Mouse (Mus musculus) G1E (cell line): ENCODE measurements around the gene Uqcr10. TPM values are rescaled to one million over a fixed set of nuclear protein-coding genes. Genes with fewer than 3 reads are reported as not detected.

Experiments
- ATAC-seq: 2 replicates; pipeline ENCODE4 v1.8.0; 2016; ENCODE audit warnings: mild to moderate bottlenecking; ENCODE audit not compliant: insufficient number of reproducible peaks, poor library complexity, low FRiP score, severe bottlenecking; ENCODE audit errors: extremely low read depth
- DNase-seq: peaks from one replicate; pipeline ENCODE4 v3.0.0; 2012; ENCODE audit warnings: low spot score
- H3K27me3 ChIP-seq: 2 replicates; pipeline ENCODE4 v1.6.1; 2012; ENCODE audit warnings: mild to moderate bottlenecking, low read length, inconsistent platforms; ENCODE audit not compliant: insufficient read depth
- H3K36me3 ChIP-seq: replicated peaks from 2 replicates; pipeline ENCODE3; 2012; ENCODE audit warnings: mild to moderate bottlenecking, inconsistent platforms
- H3K4me1 ChIP-seq: 2 replicates; pipeline ENCODE4 v1.6.1; 2012; ENCODE audit warnings: low read depth, low read length, inconsistent platforms, mixed read lengths; ENCODE audit not compliant: insufficient read depth
- H3K4me3 ChIP-seq: 2 replicates; pipeline ENCODE4 v1.5.1; 2012; ENCODE audit warnings: low read depth, mild to moderate bottlenecking, inconsistent platforms, low read length, moderate library complexity, mixed read lengths
- H3K9me3 ChIP-seq: replicated peaks from 2 replicates; pipeline ENCODE4 v1.6.1; 2012; ENCODE audit warnings: inconsistent platforms
- CTCF ChIP-seq: IDR thresholded peaks from 2 replicates; pipeline ENCODE4 v1.5.1; 2012; ENCODE audit warnings: low read depth, low read length, inconsistent platforms, mixed read lengths
- GATA1 ChIP-seq: IDR thresholded peaks from 2 replicates; pipeline ENCODE4 v1.6.1; 2012; ENCODE audit warnings: borderline replicate concordance, low read length, inconsistent platforms, mixed read lengths
- GATA2 ChIP-seq: IDR thresholded peaks from 2 replicates; pipeline ENCODE4 v1.6.1; 2012; ENCODE audit warnings: low read depth, low read length, inconsistent platforms, borderline replicate concordance
- POLR2AphosphoS5 ChIP-seq: IDR thresholded peaks from 2 replicates; pipeline ENCODE4 v1.6.1; 2012; ENCODE audit warnings: low read depth, low read length, inconsistent platforms; ENCODE audit not compliant: insufficient replicate concordance
- TAL1 ChIP-seq: conservative IDR thresholded peaks from 2 replicates; pipeline ENCODE4 v1.6.1; 2012; ENCODE audit warnings: low read depth, low read length, inconsistent platforms, mixed read lengths
- polyA plus RNA-seq: library from polyadenylated mRNA; stranded (reverse); fragments of >175 nt; gene quantifications from 2 replicates; pipeline ENCODE4 v1.2.3, GENCODE M21; 2012
- total RNA-seq, 2 experiments: library from RNA; stranded (forward) in 1 of 2; stranded (reverse) in 1 of 2; fragments of 200-1000 nt in 1 of 2; fragments of >200 nt in 1 of 2; fragmentation: Nextera tagmentation in 1 of 2; gene quantifications; 2 replicates each; pipeline ENCODE4 v1.2.3; 2014 to 2017

Gene Uqcr10
- total and polyA plus RNA-seq, 3 experiments = 23.8 to 191 (median 142) TPM

DNA sequence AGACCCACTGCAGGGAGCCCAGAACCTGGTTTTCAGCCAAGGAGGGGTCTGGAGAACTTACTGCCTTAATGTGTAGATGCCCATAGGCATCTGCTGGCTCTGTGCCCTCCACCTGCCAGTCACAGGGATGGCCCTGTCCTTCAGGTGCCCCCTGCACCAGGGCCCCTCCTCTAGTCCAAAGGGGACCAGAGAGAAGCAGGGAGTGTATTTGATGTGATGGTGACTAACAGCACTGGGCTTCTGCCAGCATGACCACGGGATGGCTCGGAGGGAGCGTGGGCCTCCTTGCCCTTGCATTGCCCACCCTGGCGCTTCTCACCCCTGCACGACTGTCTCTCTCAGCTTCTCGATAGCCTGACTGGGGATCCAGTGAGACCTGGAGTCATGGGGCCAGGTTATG, 40.5 kb upstream of the Uqcr10 start:
- TF ChIP-seq CTCF = no peak
- no peak for TF ChIP-seq GATA2
- no peaks in the 10 kb centered on the region for H3K36me3 ChIP-seq
- no peaks in the 10 kb centered on the region for H3K4me1 ChIP-seq
- ATAC-seq (no peak), DNase-seq (no peak)
- H3K4me3 ChIP-seq = no peak overlapping the region
- peaks cover 17% of the 10 kb centered on the region for H3K9me3 ChIP-seq
- H3K27me3 ChIP-seq = peaks cover 67% of the 10 kb centered on the region

DNA sequence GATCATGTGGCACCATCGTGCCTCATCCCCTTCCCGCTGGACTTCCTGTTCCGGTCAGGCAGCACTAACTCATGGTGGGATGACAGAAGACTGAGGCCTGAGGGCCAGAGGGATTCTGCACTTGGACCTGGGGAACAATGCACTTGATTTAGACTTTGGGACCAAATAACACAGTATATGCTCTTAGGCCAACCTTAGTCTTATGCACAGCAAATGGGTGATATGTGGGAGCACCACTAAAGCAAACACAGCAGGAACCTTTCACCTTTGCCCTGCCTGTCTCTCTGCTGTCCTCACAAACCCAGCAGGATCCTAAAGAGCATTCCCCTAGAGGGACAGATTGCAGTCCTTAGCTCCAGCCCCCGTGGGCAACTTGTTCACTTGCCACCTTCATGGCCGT, 36.6 kb upstream of the Uqcr10 start:
- Histone ChIP-seq H3K4me3 (no peak overlapping the region), H3K27me3 (peaks cover 51% of the 10 kb centered on the region), H3K9me3 (peaks cover under 1% of the 10 kb centered on the region; the same call in 1 of the 2 replicates), H3K36me3 (peaks cover 29% of the 10 kb centered on the region), H3K4me1 (no peaks in the 10 kb centered on the region)
- TF ChIP-seq CTCF (no peak), GATA2 (no peak), TAL1 (no peak), GATA1 (no peak), POLR2AphosphoS5 (no peak)
- DNase-seq (no peak), ATAC-seq (no peak)

DNA sequence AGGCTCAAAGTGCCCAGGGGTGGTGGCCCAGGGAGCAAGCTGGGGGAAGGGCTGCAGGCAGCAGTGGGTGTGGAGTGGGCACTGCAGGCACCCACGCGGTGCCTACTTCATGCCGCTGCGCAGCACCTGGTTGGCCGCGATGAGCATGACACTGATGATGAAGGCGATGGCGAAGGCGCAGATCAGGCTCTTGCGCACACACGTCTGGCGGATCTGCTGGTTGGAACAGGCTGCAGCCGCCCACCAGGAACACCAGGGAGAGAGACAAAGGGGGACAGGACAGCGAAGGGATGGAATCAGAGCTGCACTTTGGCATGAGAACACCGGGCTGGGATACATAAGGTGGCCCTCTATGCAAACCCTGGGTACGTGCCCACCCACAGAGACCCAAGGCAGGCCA, 34.6 kb upstream of the Uqcr10 start:
- H3K4me3 ChIP-seq = no peak overlapping the region
- no peak for ATAC-seq
- TF ChIP-seq CTCF (no peak), POLR2AphosphoS5 (no peak), TAL1 (no peak), GATA1 (no peak), GATA2 (no peak)
- H3K4me1 ChIP-seq = no peaks in the 10 kb centered on the region
- DNase-seq = no peak
- H3K9me3 ChIP-seq = no peaks in the 10 kb centered on the region
- H3K36me3 ChIP-seq = peaks cover 49% of the 10 kb centered on the region
- peaks cover 35% of the 10 kb centered on the region for H3K27me3 ChIP-seq

- no peak for TF ChIP-seq CTCF
- Histone ChIP-seq H3K4me3 (no peak overlapping the region), H3K9me3 (no peaks in the 10 kb centered on the region), H3K27me3 (peaks cover 26% of the 10 kb centered on the region), H3K36me3 (peaks cover 53% of the 10 kb centered on the region), H3K4me1 (no peaks in the 10 kb centered on the region)
- ATAC-seq (no peak), DNase-seq (no peak)
Measured at GRCm38 (mm10) chr11:4737682-4738081, 33.5 kb upstream of the Uqcr10 start.

DNA sequence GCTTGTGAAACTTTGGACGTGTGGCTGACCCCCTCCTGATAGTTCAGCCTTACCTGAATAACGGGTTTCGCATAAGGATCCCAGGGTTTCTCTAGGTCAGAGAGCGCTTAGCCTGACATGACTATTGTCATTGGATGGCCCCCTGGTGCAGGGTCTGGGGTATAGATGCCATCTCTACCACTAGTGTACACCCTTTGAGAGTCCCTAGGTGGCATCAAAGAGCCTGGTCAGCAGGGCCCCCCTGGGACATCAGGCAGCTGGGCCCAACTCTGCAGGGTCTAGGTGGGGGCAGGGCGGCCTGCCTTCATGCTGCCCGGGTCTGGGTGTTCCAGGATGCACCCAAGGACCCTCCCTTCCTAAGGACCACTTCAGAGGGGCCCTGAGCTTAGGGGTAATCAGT, 32.2 kb upstream of the Uqcr10 start:
- Histone ChIP-seq H3K36me3 (peaks cover 66% of the 10 kb centered on the region), H3K4me3 (no peak overlapping the region), H3K9me3 (no peaks in the 10 kb centered on the region), H3K27me3 (peaks cover 12% of the 10 kb centered on the region; the same call in 1 of the 2 replicates), H3K4me1 (no peaks in the 10 kb centered on the region)
- no peak for ATAC-seq
- DNase-seq = no peak
- TF ChIP-seq TAL1 (no peak), GATA1 (no peak), GATA2 (no peak), CTCF (no peak), POLR2AphosphoS5 (no peak)

DNA sequence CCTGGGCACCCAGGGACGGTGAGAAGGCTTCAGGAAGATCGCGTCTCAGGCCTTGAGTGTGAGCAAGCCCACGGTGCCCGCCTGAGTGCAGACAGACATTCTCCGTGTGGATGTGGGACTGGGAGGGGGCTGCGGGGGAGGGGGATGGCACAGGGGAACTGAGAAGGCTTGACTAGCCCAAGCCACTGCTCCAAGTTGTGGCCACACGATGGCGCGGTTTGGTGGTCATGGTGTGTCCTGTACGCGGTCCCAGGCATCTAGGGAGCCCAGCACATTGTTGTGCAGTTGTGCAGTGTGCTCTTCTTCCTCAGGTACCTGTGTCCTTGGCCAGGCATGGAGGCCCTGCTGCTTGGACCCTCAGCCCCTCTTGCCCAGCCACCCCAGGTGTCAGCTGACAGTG, 30.0 kb upstream of the Uqcr10 start:
- no peaks in the 10 kb centered on the region for H3K9me3 ChIP-seq
- peaks cover 87% of the 10 kb centered on the region for H3K36me3 ChIP-seq
- H3K27me3 ChIP-seq = no peaks in the 10 kb centered on the region
- ATAC-seq = no peak
- H3K4me1 ChIP-seq = peaks cover 6% of the 10 kb centered on the region
- TF ChIP-seq TAL1 = no peak
- TF ChIP-seq GATA2 = no peak
- no peak for TF ChIP-seq CTCF
- TF ChIP-seq GATA1 = no peak
- TF ChIP-seq POLR2AphosphoS5 = no peak
- DNase-seq = no peak
- H3K4me3 ChIP-seq = no peak overlapping the region

DNA sequence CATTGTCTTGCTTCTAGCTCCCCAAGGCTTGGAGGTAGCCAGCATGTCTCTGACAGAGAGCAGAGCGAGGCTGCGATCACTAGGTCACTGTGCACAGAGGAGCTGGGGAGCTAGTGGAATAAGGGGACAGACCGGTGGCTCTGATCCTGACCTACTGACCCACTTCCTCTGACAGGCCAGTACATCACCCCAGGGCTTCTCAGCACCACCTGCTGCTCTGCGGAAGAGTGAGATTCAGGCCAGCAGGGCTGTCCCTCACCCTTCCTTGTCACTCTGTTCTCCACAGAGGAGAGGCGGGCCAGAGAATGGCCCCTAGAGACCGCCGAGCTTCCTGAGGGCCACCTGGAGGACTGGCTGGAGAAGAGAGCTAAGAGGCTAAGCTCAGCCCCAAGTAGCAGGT, 27.6 kb upstream of the Uqcr10 start:
- Histone ChIP-seq H3K4me3 (no peak overlapping the region), H3K4me1 (peaks cover 6% of the 10 kb centered on the region), H3K36me3 (peaks cover 78% of the 10 kb centered on the region), H3K27me3 (no peaks in the 10 kb centered on the region), H3K9me3 (no peaks in the 10 kb centered on the region)
- DNase-seq = no peak
- no peak for TF ChIP-seq CTCF
- TF ChIP-seq POLR2AphosphoS5 = no peak
- no peak for TF ChIP-seq TAL1
- no peak for ATAC-seq
